Mouse (Mus musculus): Measurements from ENCODE around the gene Gclc.

The Gclc gene

GRCm38 (mm10) chr9:77783006-77783405 lies 28.7 kb downstream of the Gclc start:
- CTCF ChIA-PET: no interaction called here

GRCm38 (mm10) chr9:77785466-77785865 lies 31.1 kb downstream of the Gclc start:
- CTCF ChIA-PET: no interaction called here

- CTCF ChIA-PET: interaction anchor here (0.6 kb wide), 1 partner anchor 183 kb away, joined by 6 read pairs; no protein-coding TSS in a partner anchor
Measured at GRCm38 (mm10) chr9:77787936-77788335, 33.6 kb downstream of the Gclc start.

DNA sequence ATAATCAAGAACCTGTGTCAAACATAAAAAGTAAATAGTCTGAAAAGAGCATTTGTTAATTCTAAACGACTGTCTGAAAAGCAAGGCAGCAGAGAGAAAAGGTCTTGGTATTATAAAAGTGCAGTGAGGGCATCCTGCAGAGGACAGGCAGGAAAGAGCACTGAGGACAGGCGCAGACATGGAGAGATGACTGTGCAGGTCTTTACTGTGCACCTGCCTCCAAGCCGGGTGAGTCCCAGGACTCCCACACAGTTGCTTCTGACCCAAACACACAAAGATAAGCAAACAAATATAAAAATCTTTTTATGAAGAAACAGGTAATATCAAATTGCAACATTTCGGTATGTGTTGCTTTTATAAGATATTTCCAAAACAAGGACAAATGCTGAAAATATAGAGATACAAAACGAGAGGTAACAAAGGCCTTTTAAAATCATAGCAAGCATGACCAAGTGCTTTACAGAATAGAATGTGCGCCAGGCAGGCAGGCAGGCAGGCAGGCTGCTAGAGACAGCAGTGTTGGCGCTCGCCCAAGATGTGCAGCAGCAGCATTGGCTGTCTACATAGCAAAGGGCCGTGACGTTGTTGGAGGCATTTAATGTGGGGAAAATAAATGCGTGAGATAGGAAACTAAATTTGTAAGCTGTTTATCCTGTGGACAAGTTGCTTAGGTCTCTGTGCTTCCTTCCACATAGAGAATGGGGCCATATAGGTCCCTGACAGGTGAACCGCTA lies 35.4 kb downstream of the Gclc start:
- CTCF ChIA-PET: no interaction called here

DNA sequence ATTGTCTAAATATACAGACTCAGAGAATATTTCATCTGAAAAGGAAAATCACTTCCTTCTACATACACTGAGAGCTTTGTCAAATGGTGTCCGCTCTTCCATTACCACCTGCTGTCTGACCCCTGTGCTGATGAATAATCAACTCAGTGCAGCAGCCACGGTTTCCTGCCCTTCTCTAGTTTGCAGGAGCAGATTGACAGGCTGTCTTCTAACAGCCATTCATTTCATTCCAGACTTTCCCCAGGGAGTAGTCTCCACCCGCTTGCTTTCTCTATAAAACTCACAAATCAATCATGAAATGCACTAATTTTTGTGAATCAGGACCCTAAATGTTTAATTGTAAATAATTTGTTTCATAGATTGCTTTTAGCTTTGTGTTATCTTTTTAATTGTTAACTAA lies 39.5 kb downstream of the Gclc start:
- CTCF ChIA-PET: interaction anchor here (0.7 kb wide), 1 partner anchor 114 kb away, joined by 3 read pairs; no protein-coding TSS in a partner anchor

DNA sequence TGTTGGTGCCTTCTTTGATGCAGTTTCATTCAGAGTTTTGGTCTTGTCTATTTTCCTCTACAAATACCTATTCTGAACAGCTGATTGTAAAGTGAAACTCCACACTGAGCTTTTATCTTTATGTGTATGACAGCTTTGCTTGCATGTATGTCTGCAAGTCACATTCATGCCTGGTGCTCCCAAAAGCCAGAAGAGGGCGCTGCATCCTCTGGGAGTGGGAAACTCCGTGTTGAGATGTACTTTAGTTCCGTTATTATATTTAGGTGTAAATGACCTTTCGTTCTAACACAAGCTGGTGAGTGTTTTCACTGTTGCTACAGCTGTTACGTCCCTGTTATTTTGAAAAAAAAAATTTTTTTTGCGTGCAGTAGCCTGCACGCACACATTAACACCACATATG lies 48.1 kb downstream of the Gclc start:
- CTCF ChIA-PET: interaction anchor here (1.5 kb wide), 1 partner anchor 17 kb away, joined by 3 read pairs; no protein-coding TSS in a partner anchor

- CTCF ChIA-PET: interaction anchor here (0.6 to 0.8 kb wide), 2 partner anchors 125 to 201 kb away, joined by 3 to 5 read pairs; no protein-coding TSS in a partner anchor
Measured at GRCm38 (mm10) chr9:77806426-77806825, 52.1 kb downstream of the Gclc start.

GRCm38 (mm10) chr9:77806842-77807668 lies 52.7 kb downstream of the Gclc start:
- CTCF ChIA-PET: interaction anchor here (0.6 to 0.8 kb wide), 3 partner anchors 201 to 231 kb away, joined by 5 to 10 read pairs (median 7); no protein-coding TSS in a partner anchor

GRCm38 (mm10) chr9:77808481-77808880 lies 54.1 kb downstream of the Gclc start:
- CTCF ChIA-PET: no interaction called here

- CTCF ChIA-PET: interaction anchor here (0.6 to 1.4 kb wide), 2 partner anchors 16 to 78 kb away, joined by 3 read pairs; no protein-coding TSS in a partner anchor
Measured at GRCm38 (mm10) chr9:77818858-77819257, 64.5 kb downstream of the Gclc start.

DNA sequence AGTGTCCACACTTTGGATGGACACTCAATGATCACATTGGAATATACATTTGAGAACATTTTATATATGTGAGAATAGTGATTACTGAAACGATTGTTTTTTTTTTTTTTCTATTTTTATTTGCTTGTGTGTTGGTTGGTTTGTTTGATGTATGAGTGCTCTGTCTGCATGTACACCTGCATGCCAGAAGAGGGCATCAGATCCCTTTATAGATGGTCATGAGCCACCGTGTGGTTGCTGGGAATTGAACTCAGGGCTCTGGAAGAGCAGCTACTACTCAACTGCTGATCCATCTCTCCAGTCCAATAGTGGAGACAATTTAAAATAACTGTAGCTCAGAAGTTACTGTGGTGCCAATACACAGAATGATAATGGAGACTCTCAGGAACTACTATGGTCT lies 65.0 kb downstream of the Gclc start:
- CTCF ChIA-PET: interaction anchor here (0.6 to 1.4 kb wide), 4 partner anchors 17 to 225 kb away, joined by 3 to 5 read pairs (median 4); no protein-coding TSS in a partner anchor

- CTCF ChIA-PET: no interaction called here
Measured at GRCm38 (mm10) chr9:77820836-77821235, 66.5 kb downstream of the Gclc start.

GRCm38 (mm10) chr9:77825380-77825961 lies 71.1 kb downstream of the Gclc start:
- CTCF ChIA-PET: no interaction called here

DNA sequence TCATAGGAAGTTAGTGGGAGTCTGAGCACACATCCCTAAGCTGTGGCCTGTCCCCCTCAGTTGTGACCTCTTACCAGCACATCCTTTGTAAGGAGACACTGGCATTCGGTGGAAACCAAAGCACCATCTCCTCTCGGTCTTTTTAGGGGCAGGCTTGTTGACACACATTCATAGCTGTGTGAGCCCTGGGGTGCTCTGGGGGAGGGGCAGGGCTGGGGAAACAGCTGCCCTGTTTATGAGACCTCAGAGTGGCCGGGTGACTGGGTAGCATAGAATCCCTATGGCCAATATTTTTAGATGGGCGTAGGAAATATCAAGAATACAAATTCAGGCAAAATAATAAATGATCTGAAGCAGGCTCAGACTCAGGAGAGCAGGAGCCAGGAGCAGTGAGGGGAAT lies 71.9 kb downstream of the Gclc start:
- CTCF ChIA-PET: no interaction called here

DNA sequence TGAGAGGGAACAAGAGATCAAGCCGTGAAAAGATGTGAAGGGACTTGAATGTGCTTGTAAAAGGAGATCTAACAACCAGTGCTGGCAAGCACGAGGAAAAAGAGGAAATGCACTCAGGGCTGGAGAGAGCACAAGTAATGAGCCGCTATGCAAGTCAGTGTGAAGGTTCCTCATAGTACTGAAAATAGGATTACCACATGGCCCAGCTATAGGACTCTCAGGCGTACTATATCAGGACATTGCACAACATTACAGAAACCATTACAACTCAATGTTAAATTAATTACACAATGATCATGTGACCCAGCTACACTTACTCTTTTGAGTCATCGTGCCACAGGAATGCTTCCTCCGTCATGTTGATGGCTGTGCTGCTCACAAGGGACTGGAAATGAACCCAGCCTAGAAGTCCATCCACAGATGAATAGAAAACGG lies 74.2 kb downstream of the Gclc start:
- CTCF ChIA-PET: no interaction called here

DNA sequence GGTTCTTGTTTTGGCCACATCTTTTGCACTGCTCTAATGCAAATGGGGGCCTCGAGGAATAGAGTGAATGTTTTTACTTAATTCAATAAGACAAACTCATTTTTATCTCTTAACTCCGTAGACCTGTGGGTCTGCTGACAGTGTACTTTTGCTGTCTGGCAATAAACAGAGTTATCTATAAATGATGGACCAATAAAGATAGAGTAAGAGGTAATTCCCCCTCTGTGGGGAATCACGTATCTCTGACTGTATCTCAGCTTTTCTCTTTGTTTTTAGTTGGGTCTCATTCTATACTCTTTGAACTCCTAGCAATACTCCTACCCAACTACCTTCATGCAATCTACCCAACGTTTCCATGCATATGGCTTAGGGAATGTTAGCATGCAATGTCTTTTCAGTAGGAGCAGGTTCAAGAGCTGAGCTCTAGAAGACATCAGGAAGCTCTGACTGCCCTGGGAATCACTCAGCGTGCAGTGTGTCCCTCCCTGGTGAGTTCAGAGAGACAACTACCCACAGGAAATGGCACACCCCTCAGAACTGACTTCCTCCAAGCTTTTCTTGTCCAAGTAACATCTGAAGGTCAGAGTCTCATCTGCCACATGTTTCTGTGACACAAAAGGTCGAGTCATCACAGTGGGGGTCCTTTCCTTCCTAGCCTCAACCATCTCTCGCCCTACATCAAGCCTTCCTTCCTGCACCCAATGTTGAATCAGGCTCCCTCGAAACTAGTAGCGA lies 80.1 kb downstream of the Gclc start:
- CTCF ChIA-PET: no interaction called here

GRCm38 (mm10) chr9:77835122-77835521 lies 80.8 kb downstream of the Gclc start:
- CTCF ChIA-PET: no interaction called here

GRCm38 (mm10) chr9:77835756-77836155 lies 81.4 kb downstream of the Gclc start:
- CTCF ChIA-PET: no interaction called here

GRCm38 (mm10) chr9:77838586-77838985 lies 84.3 kb downstream of the Gclc start:
- CTCF ChIA-PET: interaction anchor here (0.7 kb wide), 1 partner anchor 40 kb away, joined by 6 read pairs; no protein-coding TSS in a partner anchor

Data from spleen, embryonic (tissue).